Mouse (Mus musculus) olfactory bulb, adult 2 months (tissue): Measurements from ENCODE around the gene Eif2ak3.

Experiments
- CTCF ChIP-seq: fragments of 200-500 bp; IDR thresholded peaks from 2 replicates; pipeline ENCODE4 v1.5.1; 2012; ENCODE audit warnings: low read depth, mild to moderate bottlenecking, low read length, moderate library complexity; ENCODE audit not compliant: insufficient read depth
- POLR2A ChIP-seq: fragments of 200-500 bp; IDR thresholded peaks from 2 replicates; pipeline ENCODE4 v1.6.1; 2012; ENCODE audit warnings: mild to moderate bottlenecking, low read depth, low read length, moderate library complexity; ENCODE audit not compliant: insufficient read depth

- TF ChIP-seq POLR2A (no peak), CTCF (no peak)
Observed at GRCm38 (mm10) chr6:70903689-70904088, 59.4 kb downstream of the Eif2ak3 start.
